Mouse (Mus musculus) liver, embryonic 16.5 days (tissue): ENCODE data around the gene Palld. TPM values are rescaled to one million over a fixed set of nuclear protein-coding genes. Genes with fewer than 3 reads are reported as not detected.

Experiments used
- ATAC-seq: fragments of 200-750 bp; cut with Nextera tagmentation; 2 replicates; pipeline ENCODE4 v1.8.0; 2017; ENCODE audit warnings: low read depth, mild to moderate bottlenecking, moderate number of reproducible peaks, moderate library complexity
- H3K27ac ChIP-seq: fragments of 300-500 bp; sonication (generic); 2 replicates; pipeline ENCODE4 v1.5.1; 2014; ENCODE audit warnings: mild to moderate bottlenecking, low read length
- H3K27me3 ChIP-seq: fragments of 300-500 bp; sonication (generic); 2 replicates; pipeline ENCODE4 v1.6.1; 2014; ENCODE audit warnings: low read depth, low read length, mixed read lengths; ENCODE audit not compliant: control insufficient read depth, insufficient read depth
- H3K36me3 ChIP-seq: fragments of 300-500 bp; sonication (generic); 2 replicates; pipeline ENCODE4 v1.6.1; 2014; ENCODE audit warnings: mild to moderate bottlenecking; ENCODE audit not compliant: control insufficient read depth, insufficient read depth
- H3K4me1 ChIP-seq: fragments of 300-500 bp; sonication (generic); 2 replicates; pipeline ENCODE4 v1.6.1; 2014; ENCODE audit warnings: low read depth, low read length, mixed read lengths; ENCODE audit not compliant: control insufficient read depth
- H3K4me2 ChIP-seq: fragments of 300-500 bp; sonication (generic); 2 replicates; pipeline ENCODE4 v1.6.1; 2014; ENCODE audit warnings: low read depth, low read length, mixed read lengths
- H3K4me3 ChIP-seq: fragments of 300-500 bp; sonication (generic); 2 replicates; pipeline ENCODE4 v1.5.1; 2014; ENCODE audit warnings: low read depth, mild to moderate bottlenecking, low read length
- H3K9ac ChIP-seq: fragments of 300-500 bp; sonication (generic); 2 replicates; pipeline ENCODE4 v1.6.1; 2014; ENCODE audit warnings: low read depth, low read length
- H3K9me3 ChIP-seq: fragments of 300-500 bp; sonication (generic); replicated peaks from 2 replicates; pipeline ENCODE4 v1.6.1; 2016; ENCODE audit warnings: low read length; ENCODE audit not compliant: control insufficient read depth
- WGBS: fragments of 180-500 bp; shearing (Covaris S2); extraction: QIAGEN DNeasy Blood & Tissue Kit; methylation state at CpG from one replicate; pipeline ENCODE4 v1.1.7; 2014; ENCODE audit not compliant: insufficient replicate concordance; 5-methylcytosine and 5-hydroxymethylcytosine counted together
- polyA plus RNA-seq: library from polyadenylated mRNA; unstranded; fragments of >200 nt; fragmentation: Nextera tagmentation; extraction: Ambion mirVana; gene quantifications from 2 replicates; pipeline ENCODE4 v1.2.1, GENCODE M21; 2015

Gene Palld
- polyA plus RNA-seq, 1 experiment from 2014 or later: 7.3 TPM

DNA sequence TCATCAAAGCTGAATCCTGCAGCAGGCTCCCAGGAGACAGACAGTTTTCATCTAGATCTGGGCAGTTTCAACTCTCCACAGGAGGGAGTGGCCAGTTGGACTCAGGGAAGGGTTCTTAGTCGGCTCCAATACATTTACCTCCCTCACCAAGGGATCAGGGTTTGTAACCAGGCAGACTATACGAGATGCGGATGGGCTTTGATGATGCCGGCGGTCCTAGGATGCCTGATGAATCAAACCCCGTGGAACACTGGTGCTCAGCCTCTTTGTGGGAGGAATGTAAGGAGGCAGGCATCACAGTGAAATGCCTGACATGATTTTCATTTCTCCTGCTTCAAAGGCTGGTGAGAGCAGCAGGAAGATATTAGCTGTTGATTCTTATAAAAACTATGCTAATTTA, 347.1 kb downstream of the Palld start:
- no peak for ATAC-seq
- H3K27ac ChIP-seq: no peak overlapping the region
- H3K4me2 ChIP-seq: no peak overlapping the region
- no peaks in the 10 kb centered on the region for H3K9me3 ChIP-seq
- WGBS: 74% methylated on average over 6 of the region's 6 CpGs
- no peaks in the 10 kb centered on the region; the same call in 1 of the 2 replicates for H3K36me3 ChIP-seq
- no peaks in the 10 kb centered on the region for H3K27me3 ChIP-seq
- H3K4me3 ChIP-seq: no peak overlapping the region
- peaks cover 2% of the 10 kb centered on the region for H3K4me1 ChIP-seq
- H3K9ac ChIP-seq: no peak overlapping the region

DNA sequence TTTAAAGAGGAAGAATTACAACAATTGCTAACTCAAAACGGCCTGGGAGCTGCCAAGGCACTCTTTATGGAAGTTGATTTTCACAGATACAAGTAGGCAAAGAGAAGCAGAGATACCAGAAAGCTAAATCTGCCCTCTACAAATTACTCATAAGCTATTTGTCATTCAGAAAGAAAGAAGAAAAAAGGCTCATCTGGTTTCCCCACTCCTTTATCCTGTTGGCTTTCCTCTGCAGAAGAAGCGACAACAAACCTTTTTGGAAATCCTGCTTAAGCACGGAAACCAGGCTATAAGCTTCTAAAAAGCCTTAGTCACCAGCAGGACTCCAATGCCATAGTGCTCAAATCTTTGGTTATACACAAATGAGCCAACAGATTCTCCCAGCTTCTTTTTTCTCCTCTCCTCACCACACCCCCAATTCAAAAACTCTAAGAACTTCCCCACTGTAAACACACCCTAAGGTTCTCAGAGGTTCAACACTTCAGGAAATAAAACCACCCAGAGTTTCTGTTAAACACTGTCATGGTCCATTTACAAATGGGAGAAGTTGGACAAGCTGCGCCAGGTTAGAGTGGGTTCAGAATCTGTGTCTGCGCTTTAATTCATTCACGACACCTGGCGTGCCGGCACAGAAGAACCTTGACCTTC, 349.6 kb downstream of the Palld start:
- 77% methylated on average over 8 of the region's 8 CpGs for WGBS
- no peak overlapping the region for H3K9ac ChIP-seq
- H3K4me3 ChIP-seq: no peak overlapping the region
- H3K4me1 ChIP-seq: no peaks in the 10 kb centered on the region
- H3K36me3 ChIP-seq: peaks cover 16% of the 10 kb centered on the region
- no peaks in the 10 kb centered on the region for H3K27me3 ChIP-seq
- peaks cover 5% of the 10 kb centered on the region for H3K9me3 ChIP-seq
- no peak for ATAC-seq
- no peak overlapping the region for H3K27ac ChIP-seq
- H3K4me2 ChIP-seq: no peak overlapping the region

DNA sequence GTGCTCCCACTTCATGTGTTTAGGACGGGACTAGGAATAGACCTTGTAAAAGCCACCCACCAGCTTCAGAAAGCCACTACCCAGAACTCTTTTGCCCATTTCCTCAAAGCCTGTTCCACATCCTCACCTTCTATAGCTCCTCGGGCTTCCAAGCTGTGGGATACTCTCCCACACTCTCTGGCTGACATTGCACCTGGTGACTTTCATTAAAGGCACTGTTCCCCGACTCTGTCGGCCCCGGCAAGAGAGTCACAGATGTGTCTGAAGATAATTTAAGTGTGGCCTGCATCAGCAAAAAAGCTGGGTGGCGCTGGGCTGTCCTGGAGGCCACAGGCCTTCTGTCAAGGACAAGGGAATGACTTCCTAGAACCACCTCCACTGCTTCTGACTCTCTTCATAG, 350.3 kb downstream of the Palld start:
- Histone ChIP-seq H3K4me2 (no peak overlapping the region), H3K4me3 (no peak overlapping the region), H3K4me1 (no peaks in the 10 kb centered on the region), H3K36me3 (peaks cover 16% of the 10 kb centered on the region), H3K27ac (no peak overlapping the region), H3K27me3 (no peaks in the 10 kb centered on the region), H3K9ac (no peak overlapping the region), H3K9me3 (peaks cover 5% of the 10 kb centered on the region)
- WGBS: 44% methylated on average over 6 of the region's 6 CpGs
- no peak for ATAC-seq

DNA sequence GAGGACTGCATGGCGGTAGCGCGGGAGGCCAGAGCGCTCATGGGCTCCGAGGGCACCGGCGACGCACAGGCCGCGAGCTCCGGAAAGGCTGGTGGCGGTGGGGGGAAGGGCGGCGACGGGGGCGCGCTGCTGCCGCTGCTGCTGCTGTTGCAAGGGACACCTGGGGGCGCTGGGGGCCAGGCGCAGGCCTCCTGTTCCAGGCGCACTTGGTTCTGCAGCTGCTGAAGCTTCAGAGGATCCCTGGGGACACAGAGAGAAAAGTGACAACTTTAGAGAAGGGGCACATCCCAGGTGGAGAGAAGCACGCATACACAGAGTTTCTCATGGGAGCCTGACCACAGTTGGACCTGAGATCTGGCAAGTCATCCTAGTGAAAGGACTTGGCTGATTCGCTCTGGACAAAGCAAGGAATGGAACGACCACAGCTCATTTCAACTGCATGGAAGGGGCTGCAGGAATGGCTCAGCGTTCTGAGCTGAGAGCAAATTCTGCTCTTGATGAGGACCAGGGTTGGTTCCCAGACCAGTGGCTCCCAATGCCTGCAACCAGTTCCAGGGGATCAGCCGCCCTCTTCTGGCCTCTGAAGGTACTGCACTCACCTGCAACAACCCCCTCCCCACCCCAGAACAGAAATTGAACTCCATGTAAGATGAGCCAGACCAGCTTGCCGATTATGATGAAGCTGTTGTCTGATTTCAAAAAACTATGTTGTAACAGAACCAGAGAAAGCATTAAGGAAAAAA, 352.3 kb downstream of the Palld start:
- Histone ChIP-seq H3K9ac (no peak overlapping the region), H3K4me1 (no peaks in the 10 kb centered on the region), H3K27me3 (no peaks in the 10 kb centered on the region), H3K36me3 (peaks cover 16% of the 10 kb centered on the region), H3K4me3 (no peak overlapping the region), H3K4me2 (no peak overlapping the region), H3K27ac (no peak overlapping the region), H3K9me3 (peaks cover 5% of the 10 kb centered on the region)
- ATAC-seq: no peak
- 76% methylated on average over 27 of the region's 27 CpGs for WGBS

DNA sequence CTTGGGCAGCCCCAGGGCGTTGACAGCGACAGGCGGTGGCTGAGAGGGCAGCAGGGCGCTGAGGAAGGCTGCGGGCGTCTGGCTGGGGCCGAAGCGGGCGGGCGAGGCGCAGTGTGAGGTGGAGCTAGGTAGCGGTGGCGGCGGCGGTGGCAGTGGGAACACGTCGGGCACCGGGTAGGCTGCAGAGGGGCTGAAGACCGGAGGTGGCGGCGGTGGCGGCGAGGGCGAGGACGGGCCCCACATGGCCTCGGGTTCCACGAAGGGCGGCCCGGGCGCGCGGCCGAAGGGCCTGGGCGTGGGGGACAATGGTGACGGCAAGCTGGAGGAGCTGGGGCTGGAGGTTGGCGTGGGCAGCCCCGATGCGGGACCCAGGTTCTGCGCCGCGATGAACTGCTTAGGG, 352.9 kb downstream of the Palld start:
- ATAC-seq: no peak
- Histone ChIP-seq H3K27me3 (no peaks in the 10 kb centered on the region), H3K4me3 (no peak overlapping the region), H3K9me3 (peaks cover 5% of the 10 kb centered on the region), H3K4me2 (no peak overlapping the region), H3K4me1 (no peaks in the 10 kb centered on the region), H3K36me3 (peaks cover 16% of the 10 kb centered on the region), H3K9ac (no peak overlapping the region), H3K27ac (no peak overlapping the region)
- WGBS: 86% methylated on average over 37 of the region's 41 CpGs

DNA sequence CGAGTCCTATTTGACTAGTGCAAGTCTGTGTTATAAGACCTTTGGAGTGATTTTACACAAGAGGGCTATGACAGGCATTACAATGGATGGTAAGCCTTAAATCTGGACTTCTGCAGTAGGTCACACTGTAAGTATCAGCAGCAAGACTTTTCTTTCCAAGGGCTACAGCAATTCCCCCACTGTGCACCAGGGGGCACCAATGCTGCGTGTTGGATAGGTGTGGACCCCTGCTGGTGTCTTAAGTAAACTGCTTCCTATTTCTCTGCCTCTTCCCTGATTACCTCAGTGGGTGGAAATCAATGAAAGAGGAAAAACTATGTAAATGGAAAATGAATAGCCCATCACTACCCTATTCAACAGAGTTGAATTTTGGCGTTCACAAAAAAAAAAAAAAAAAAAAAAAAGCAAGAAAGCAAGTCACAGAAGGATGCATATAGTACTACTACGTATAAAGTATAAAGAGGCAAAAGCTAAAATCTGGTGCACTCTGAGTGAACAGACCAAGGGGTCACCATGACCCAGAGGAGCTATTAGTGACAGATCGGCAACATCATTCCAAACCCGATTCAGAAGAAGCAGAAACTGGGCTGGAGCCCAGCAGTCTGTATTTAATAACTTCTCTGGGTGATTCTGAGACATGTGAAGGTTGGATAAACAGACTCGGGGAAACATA, 362.5 kb downstream of the Palld start:
- no peak overlapping the region for H3K9ac ChIP-seq
- H3K4me2 ChIP-seq: no peak overlapping the region
- H3K4me1 ChIP-seq: no peaks in the 10 kb centered on the region
- no peaks in the 10 kb centered on the region for H3K27me3 ChIP-seq
- no peak overlapping the region for H3K4me3 ChIP-seq
- no peaks in the 10 kb centered on the region for H3K9me3 ChIP-seq
- H3K36me3 ChIP-seq: no peaks in the 10 kb centered on the region
- WGBS: 45% methylated on average over 7 of the region's 7 CpGs
- ATAC-seq: peak; percentile 54; the same call in 1 of the 2 replicates
- no peak overlapping the region for H3K27ac ChIP-seq

DNA sequence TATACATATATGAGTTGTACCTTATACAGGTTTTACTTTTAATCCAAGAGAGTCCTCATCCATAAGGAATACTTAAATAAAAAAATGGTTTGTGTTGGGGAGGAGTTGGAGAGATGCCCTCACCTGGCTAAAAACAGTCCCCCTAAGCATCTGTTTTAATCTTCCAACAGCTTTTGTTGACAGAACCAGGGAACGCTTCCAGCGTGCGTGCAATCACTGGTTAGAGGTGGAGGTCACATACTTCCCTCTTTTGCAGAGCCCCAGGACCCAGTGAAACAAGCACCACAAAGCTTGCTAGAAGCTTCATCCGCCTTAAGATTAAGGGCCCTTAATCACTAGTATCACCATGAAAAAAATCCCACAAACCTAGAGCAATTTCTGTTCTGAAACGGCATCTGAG, 365.0 kb downstream of the Palld start:
- Histone ChIP-seq H3K27me3 (no peaks in the 10 kb centered on the region), H3K27ac (no peak overlapping the region), H3K4me1 (no peaks in the 10 kb centered on the region), H3K9me3 (no peaks in the 10 kb centered on the region), H3K4me2 (no peak overlapping the region), H3K36me3 (no peaks in the 10 kb centered on the region; the same call in 1 of the 2 replicates), H3K9ac (no peak overlapping the region), H3K4me3 (no peak overlapping the region)
- no peak for ATAC-seq
- 57% methylated on average over 5 of the region's 5 CpGs for WGBS

DNA sequence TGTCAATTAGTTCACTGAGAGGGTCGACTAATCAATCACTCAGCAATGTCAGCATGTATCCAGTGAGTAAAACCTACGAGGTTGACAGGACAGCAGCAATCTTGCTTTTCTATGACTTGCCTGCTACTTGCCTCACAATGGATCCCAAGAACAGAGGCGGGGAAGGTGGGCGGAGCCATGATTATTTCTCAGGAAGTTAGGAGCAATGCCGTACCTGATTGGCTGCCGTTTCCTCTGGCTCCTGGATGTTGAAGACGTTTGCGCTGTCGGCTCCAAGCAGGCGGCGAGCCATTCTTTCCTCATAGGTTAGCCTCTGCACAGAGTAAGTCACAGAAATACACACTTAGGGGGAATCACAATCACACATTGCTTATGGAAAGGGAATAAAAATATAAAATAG, 367.0 kb downstream of the Palld start:
- Histone ChIP-seq H3K27me3 (no peaks in the 10 kb centered on the region), H3K9me3 (no peaks in the 10 kb centered on the region), H3K4me2 (no peak overlapping the region), H3K4me3 (no peak overlapping the region), H3K9ac (no peak overlapping the region), H3K27ac (no peak overlapping the region), H3K36me3 (no peaks in the 10 kb centered on the region; the same call in none of the 2 replicates), H3K4me1 (no peaks in the 10 kb centered on the region)
- 74% methylated on average over 11 of the region's 11 CpGs for WGBS
- ATAC-seq: no peak
